Mouse (Mus musculus) forebrain, embryonic 14.5 days (tissue): ENCODE data around the gene Eml6. TPM values are rescaled to one million over a fixed set of nuclear protein-coding genes. Genes with fewer than 3 reads are reported as not detected.

Source experiments
- ATAC-seq: fragments of 200-750 bp; cut with Nextera tagmentation; 2 replicates; pipeline ENCODE4 v1.8.0; 2017; ENCODE audit warnings: mild to moderate bottlenecking, moderate library complexity
- DNase-seq: peaks from one replicate; pipeline ENCODE4 v3.0.0-alpha.2; 2015; ENCODE audit warnings: low spot score
- H3K27ac ChIP-seq: fragments of 300-500 bp; sonication (generic); 2 replicates; pipeline ENCODE4 v1.5.1; 2014; ENCODE audit warnings: low read depth, mild to moderate bottlenecking, control low read depth, low read length, moderate library complexity
- H3K27me3 ChIP-seq: fragments of 300-500 bp; sonication (generic); replicated peaks from 2 replicates; pipeline ENCODE4 v1.6.1; 2014; ENCODE audit warnings: low read length, control low read depth, mixed read lengths; ENCODE audit not compliant: control insufficient read depth, insufficient read depth
- H3K36me3 ChIP-seq: fragments of 300-500 bp; sonication (generic); 2 replicates; pipeline ENCODE4 v1.6.1; 2014; ENCODE audit warnings: low read length, control low read depth; ENCODE audit not compliant: control insufficient read depth, insufficient read depth
- H3K4me1 ChIP-seq: fragments of 300-500 bp; sonication (generic); 2 replicates; pipeline ENCODE4 v1.6.1; 2014; ENCODE audit warnings: antibody characterized with exemption, low read length, control low read depth; ENCODE audit not compliant: control insufficient read depth, insufficient read depth
- H3K4me2 ChIP-seq: fragments of 300-500 bp; sonication (generic); 2 replicates; pipeline ENCODE4 v1.6.1; 2014; ENCODE audit warnings: mild to moderate bottlenecking, control low read depth, low read length
- H3K4me3 ChIP-seq: fragments of 300-500 bp; sonication (generic); 2 replicates; pipeline ENCODE4 v1.5.1; 2014; ENCODE audit warnings: low read depth, low read length, control low read depth
- H3K9ac ChIP-seq: fragments of 300-500 bp; sonication (generic); 2 replicates; pipeline ENCODE4 v1.6.1; 2014; ENCODE audit warnings: mild to moderate bottlenecking, low read length, control low read depth, moderate library complexity
- H3K9me3 ChIP-seq: fragments of 300-500 bp; sonication (generic); replicated peaks from 2 replicates; pipeline ENCODE4 v1.6.1; 2016; ENCODE audit warnings: low read length, control low read depth, mixed read lengths; ENCODE audit not compliant: control insufficient read depth
- WGBS: fragments of 180-500 bp; shearing (Covaris S2); extraction: QIAGEN DNeasy Blood & Tissue Kit; methylation state at CpG from one replicate; pipeline ENCODE4 v1.1.7; 2014; 5-methylcytosine and 5-hydroxymethylcytosine counted together
- polyA plus RNA-seq: library from polyadenylated mRNA; unstranded; fragments of >200 nt; fragmentation: Nextera tagmentation; extraction: Ambion mirVana; gene quantifications from 2 replicates; pipeline ENCODE4 v1.2.1, GENCODE M21; 2014

Gene Eml6
- polyA plus RNA-seq, 1 experiment from 2014 or later: 2.0 TPM

DNA sequence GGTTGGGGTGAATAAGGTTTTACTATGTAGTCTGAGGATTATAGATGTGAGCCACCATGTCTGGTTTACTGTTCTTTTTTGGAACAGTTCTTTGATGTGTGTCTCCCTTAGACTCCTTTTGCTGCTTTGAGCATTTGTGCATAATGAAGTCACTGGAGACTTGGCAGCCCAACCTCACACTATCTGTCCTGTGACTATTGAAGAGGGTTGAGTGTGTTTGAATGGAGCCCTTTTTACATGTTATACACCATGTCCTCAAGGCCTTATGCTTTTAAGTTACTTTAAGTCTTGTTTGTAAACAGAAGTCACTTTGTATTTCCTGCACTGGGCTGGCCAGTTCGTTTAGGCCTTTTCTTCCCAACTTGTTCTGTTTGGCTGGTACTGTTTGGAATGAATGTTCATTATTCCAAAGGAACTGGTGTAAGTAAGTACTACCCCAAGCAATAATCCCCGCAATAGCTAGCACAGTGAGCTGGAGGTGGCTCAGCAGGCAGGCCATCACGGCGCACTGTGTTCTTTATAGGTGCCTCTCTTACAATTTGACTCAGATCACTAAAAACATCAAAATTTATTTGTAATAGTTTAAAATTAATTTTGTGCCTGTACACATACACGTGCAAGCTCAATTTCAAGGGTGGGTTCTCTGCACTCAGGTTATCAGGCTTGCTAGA is 280.9 kb downstream of the Eml6 start:
- H3K9me3 ChIP-seq: no peaks in the 10 kb centered on the region
- H3K36me3 ChIP-seq: peaks cover 45% of the 10 kb centered on the region
- H3K27ac ChIP-seq: no peak overlapping the region
- DNase-seq: peak; percentile 11
- no peak overlapping the region for H3K4me2 ChIP-seq
- no peaks in the 10 kb centered on the region for H3K4me1 ChIP-seq
- H3K9ac ChIP-seq: no peak overlapping the region
- peak; percentile 30 for ATAC-seq
- H3K4me3 ChIP-seq: no peak overlapping the region
- WGBS: 75% methylated on average over 5 of the region's 5 CpGs
- H3K27me3 ChIP-seq: no peaks in the 10 kb centered on the region

DNA sequence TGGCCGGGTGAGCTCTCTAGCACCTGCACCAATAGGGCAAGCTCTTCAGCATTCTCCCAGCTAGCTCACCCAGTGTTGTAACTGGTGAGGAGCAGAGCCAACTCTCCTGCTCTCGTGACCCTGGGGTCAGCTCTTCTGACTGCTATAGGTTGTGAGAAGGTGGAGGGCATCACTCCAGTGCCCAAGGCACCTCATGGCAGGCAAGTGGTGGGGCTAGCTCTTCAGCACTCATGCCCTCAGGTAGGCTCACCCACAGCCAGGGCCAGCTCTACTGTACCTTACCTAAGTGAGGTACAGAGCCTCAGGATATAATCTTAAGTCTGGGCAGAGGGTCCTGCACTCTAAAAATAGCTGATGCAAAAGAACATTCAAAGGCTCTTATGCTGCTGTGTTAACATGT is 286.1 kb downstream of the Eml6 start:
- ATAC-seq: peak; percentile 23; the same call in 1 of the 2 replicates
- Histone ChIP-seq H3K9ac (no peak overlapping the region), H3K4me1 (no peaks in the 10 kb centered on the region), H3K27ac (no peak overlapping the region), H3K4me2 (no peak overlapping the region), H3K4me3 (no peak overlapping the region), H3K27me3 (no peaks in the 10 kb centered on the region), H3K9me3 (no peaks in the 10 kb centered on the region), H3K36me3 (peaks cover 39% of the 10 kb centered on the region)
- no peak for DNase-seq
- WGBS: 98% methylated on average over 2 of the region's 2 CpGs

DNA sequence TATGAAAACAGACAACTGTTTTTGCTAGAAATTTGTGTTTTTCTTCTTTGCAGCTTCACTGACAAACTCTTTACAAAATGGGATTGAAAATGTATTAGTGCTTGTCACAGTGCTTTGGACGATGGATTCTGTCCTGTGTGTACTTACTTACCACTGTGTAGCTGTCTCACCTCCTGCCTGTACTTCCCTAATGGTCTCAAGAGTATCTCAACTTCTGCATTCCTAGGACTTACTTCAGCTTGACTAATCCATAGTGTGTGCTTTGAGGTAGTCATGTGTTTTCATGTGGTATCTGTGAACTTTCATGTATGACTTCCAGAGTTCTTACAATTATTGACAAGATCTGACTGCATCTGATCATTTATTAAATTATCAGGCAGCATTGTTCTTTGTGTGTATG is 297.9 kb downstream of the Eml6 start:
- Histone ChIP-seq H3K4me1 (0 out of 2 replicates have a peak, but pooled peaks cover 2% of the 10 kb centered on the region), H3K9ac (no peak overlapping the region), H3K4me3 (no peak overlapping the region), H3K36me3 (no peaks in the 10 kb centered on the region), H3K9me3 (no peaks in the 10 kb centered on the region), H3K27me3 (no peaks in the 10 kb centered on the region), H3K4me2 (no peak overlapping the region), H3K27ac (no peak overlapping the region)
- DNase-seq: no peak
- 89% methylated on average over 1 of the region's 1 CpGs for WGBS
- ATAC-seq: no peak

DNA sequence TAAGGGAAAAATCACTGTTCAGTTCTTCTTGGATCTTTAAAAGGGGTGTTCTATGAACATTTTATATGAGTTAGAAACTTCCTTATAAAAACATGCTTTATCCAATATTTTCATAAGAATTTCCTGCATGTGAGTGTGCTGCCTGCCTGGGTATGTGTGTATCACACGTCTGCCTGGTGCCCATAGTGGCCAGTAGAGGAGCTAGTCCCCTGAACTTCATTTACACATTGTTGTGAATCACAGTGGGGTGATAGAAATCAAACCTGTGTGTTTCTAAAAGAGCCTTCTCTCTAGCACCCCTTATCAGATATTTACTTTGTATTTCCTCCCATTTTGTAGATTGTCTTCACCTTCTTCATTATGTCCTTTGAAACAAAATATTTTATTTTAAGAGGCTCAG is 300.2 kb downstream of the Eml6 start:
- Histone ChIP-seq H3K4me1 (0 out of 2 replicates have a peak, but pooled peaks cover 2% of the 10 kb centered on the region), H3K9ac (no peak overlapping the region), H3K9me3 (no peaks in the 10 kb centered on the region), H3K27me3 (no peaks in the 10 kb centered on the region), H3K27ac (no peak overlapping the region), H3K36me3 (0 out of 2 replicates have a peak, but pooled peaks cover 3% of the 10 kb centered on the region), H3K4me3 (no peak overlapping the region), H3K4me2 (no peak overlapping the region)
- 78% methylated on average over 1 of the region's 1 CpGs for WGBS
- DNase-seq (no peak), ATAC-seq (no peak)

DNA sequence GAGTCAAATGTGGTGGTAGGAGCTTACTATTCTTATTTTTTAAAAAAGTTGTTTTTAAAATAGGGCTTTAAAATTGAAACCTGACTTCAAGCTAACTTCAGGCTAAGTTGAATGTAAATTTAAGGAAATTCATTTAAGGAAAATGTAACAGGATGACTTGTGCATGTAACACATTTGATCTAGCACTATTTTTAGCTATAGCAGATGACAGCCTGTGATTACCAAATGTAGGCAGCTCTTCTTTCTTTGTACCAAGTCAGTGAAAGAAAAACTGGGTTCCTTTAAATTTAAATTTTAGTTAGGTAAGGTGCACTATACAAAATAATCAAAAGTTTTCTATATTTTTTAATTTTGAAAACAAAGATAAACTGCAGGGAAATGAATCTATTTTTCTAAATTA is 300.7 kb downstream of the Eml6 start:
- H3K4me1 ChIP-seq: 0 out of 2 replicates have a peak, but pooled peaks cover 2% of the 10 kb centered on the region
- H3K4me3 ChIP-seq: no peak overlapping the region
- no peak overlapping the region for H3K9ac ChIP-seq
- no peak overlapping the region for H3K4me2 ChIP-seq
- H3K36me3 ChIP-seq: 0 out of 2 replicates have a peak, but pooled peaks cover 3% of the 10 kb centered on the region
- ATAC-seq: no peak
- no peak for DNase-seq
- no peaks in the 10 kb centered on the region for H3K9me3 ChIP-seq
- H3K27me3 ChIP-seq: no peaks in the 10 kb centered on the region
- H3K27ac ChIP-seq: no peak overlapping the region

DNA sequence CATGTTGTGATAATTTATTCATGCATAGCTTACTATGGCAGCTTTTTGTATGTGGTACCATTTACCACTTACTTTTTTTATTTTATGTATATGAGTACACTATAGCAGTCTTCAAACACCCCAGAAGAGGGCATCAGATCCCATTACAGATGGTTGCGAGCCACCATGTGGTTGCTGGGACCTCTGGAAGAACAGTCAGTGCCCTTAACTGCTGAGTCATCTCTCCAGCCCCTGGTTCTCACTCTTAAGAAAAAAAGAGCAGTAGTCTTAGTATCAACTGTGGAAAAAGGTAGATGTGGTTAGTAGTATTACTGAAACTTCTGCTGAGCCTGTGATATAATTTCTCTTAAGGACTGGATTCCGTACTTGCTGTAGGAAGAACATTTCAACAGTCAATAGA is 301.6 kb downstream of the Eml6 start:
- WGBS: 98% methylated on average over 2 of the region's 2 CpGs

DNA sequence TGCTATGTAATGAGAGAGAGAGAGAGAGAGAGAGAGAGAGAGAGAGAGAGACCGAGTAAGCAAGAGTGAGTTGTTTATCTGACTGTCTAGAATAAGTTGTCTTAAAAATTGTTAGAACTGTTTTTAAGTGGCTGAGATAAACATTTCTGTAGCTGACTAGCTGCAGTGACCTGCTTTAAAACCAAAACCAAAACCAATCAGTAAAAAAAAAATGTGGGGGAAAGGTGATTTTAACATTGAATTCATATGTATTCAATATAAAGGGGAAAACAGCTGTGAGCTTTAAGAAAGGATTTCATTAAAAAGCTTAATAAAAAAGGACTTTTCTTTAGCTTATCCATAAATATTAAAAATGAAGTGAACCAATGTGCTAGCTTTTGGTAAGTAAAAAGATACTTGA is 306.2 kb downstream of the Eml6 start:
- Histone ChIP-seq H3K36me3 (0 out of 2 replicates have a peak, but pooled peaks cover 3% of the 10 kb centered on the region), H3K27me3 (no peaks in the 10 kb centered on the region), H3K4me3 (no peak overlapping the region), H3K27ac (no peak overlapping the region), H3K4me1 (0 out of 2 replicates have a peak, but pooled peaks cover 5% of the 10 kb centered on the region), H3K9me3 (no peaks in the 10 kb centered on the region), H3K4me2 (no peak overlapping the region), H3K9ac (no peak overlapping the region)
- ATAC-seq: no peak
- WGBS: 83% methylated on average over 1 of the region's 1 CpGs
- DNase-seq: no peak

More for the DNA sequence above, 301.6 kb downstream of the Eml6 start:
- no peak for ATAC-seq
- Histone ChIP-seq H3K27me3 (no peaks in the 10 kb centered on the region), H3K9me3 (no peaks in the 10 kb centered on the region), H3K36me3 (0 out of 2 replicates have a peak, but pooled peaks cover 3% of the 10 kb centered on the region), H3K4me2 (no peak overlapping the region), H3K27ac (no peak overlapping the region), H3K4me3 (no peak overlapping the region), H3K4me1 (0 out of 2 replicates have a peak, but pooled peaks cover 2% of the 10 kb centered on the region), H3K9ac (no peak overlapping the region)
- DNase-seq: no peak

DNA sequence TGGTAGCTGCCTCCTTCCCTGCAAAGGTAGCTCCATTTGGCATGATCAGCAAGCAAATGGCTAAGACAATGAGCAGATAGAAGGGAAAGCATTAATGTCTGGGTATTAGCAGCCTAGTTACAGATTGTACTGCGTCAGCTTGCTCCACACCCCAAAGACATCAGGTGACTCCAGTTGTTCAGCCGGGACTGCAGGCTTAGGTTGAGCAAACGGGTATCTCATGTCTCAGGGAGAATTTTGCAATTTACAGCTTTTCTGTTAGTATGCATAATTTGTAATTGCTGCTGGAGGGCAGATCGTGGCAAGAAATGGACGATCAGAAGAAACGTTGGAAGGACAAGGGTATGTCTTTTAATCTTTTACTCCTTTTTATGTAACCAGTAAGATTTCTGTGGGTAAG is 307.3 kb downstream of the Eml6 start:
- no peak overlapping the region for H3K4me2 ChIP-seq

DNA sequence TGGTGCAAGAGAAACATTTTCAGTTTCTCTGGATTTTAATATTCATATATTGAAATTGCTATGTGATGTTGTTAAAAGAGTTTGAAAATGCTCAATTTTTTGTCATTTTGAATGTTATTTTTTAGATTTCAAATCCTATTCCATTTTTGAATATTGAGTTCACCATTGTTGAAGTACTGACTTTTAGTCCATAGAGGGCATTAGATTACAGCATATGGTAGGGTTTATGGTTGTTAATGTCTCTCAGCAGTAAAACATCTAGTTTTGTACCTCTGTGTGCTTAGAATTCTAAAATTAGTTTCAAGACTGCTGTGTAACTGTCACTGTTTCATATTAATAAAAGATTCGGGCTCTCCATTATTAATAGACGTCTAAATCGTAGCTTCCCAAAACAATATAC is 310.3 kb downstream of the Eml6 start:
- Histone ChIP-seq H3K4me1 (0 out of 2 replicates have a peak, but pooled peaks cover 5% of the 10 kb centered on the region), H3K27ac (no peak overlapping the region), H3K9me3 (no peaks in the 10 kb centered on the region), H3K27me3 (no peaks in the 10 kb centered on the region), H3K36me3 (peaks cover 12% of the 10 kb centered on the region; the same call in 1 of the 2 replicates), H3K4me3 (no peak overlapping the region), H3K9ac (no peak overlapping the region), H3K4me2 (no peak overlapping the region)
- DNase-seq (no peak), ATAC-seq (no peak)
- 90% methylated on average over 3 of the region's 3 CpGs for WGBS

More for the DNA sequence above, 307.3 kb downstream of the Eml6 start:
- Histone ChIP-seq H3K4me1 (0 out of 2 replicates have a peak, but pooled peaks cover 5% of the 10 kb centered on the region), H3K9ac (no peak overlapping the region), H3K9me3 (no peaks in the 10 kb centered on the region), H3K27me3 (no peaks in the 10 kb centered on the region), H3K36me3 (peaks cover 8% of the 10 kb centered on the region; the same call in 1 of the 2 replicates), H3K4me3 (no peak overlapping the region), H3K27ac (no peak overlapping the region)
- ATAC-seq: no peak
- WGBS: 76% methylated on average over 6 of the region's 6 CpGs
- DNase-seq: no peak
